Comparison of ENCODE assay signal across 23 mouse cellular contexts in the genomic region with DNA sequence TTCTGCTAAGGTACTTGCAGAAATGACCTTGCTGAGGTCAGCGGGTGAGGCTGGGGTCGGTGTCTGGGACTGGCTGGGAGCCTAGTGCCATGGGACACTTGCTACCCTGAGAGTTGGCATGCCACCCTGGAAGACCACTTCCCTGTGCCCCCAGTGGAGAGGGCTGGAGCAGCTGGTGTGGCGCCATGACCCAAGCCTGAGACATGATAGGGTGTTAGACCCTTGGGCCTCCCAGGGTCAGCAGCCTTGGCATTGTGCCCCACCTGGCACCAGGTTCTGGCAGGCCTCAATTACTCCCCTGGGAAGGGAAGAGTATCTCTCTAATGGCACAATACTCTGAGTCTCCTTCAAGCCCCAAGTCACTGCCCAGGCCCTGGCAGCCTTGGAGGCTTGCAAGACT. TPM values are rescaled to one million over a fixed set of nuclear protein-coding genes. Genes with fewer than 3 reads are reported as not detected.
DNase-seq lines count a peak whose midpoint lies in the region; ATAC-seq lines count a peak whose summit lies in the region.
"Had no signal": no experiment of that assay in that cellular context is flagged by ENCODE, and none has a peak within 500 bp of the region (broad histone marks: within the 10 kb centered on the region; RNA-seq: fewer than 3 reads in every experiment).

No protein-coding gene starts in this region.

- H3K27me3 ChIP-seq in embryonic facial prominence, embryonic 14.5 days (replicated peaks; ENCODE audit: control insufficient read depth, insufficient read depth, low read length) = no peaks in the 10 kb centered on the region
- H3K27me3 ChIP-seq in heart, embryonic 11.5 days (ENCODE audit: control insufficient read depth, insufficient read depth, low read length) = no peaks in the 10 kb centered on the region
- H3K27me3 ChIP-seq in intestine, embryonic 15.5 days (replicated peaks) = no peaks in the 10 kb centered on the region
- H3K27me3 ChIP-seq: embryonic facial prominence, embryonic 15.5 days; liver, embryonic 13.5 days; lung, embryonic 15.5 days; midbrain, embryonic 13.5 days; neural tube, embryonic 15.5 days had no signal

- H3K4me3 ChIP-seq in embryonic facial prominence, embryonic 14.5 days (ENCODE audit: low read depth, low read length) = no peak overlapping the region
- no peak overlapping the region for H3K4me3 ChIP-seq in heart, embryonic 11.5 days (ENCODE audit: low read depth, low read length)
- no peak overlapping the region for H3K4me3 ChIP-seq in intestine, embryonic 15.5 days (replicated peaks)
- H3K4me3 ChIP-seq: embryonic facial prominence, embryonic 15.5 days; liver, embryonic 13.5 days; lung, embryonic 15.5 days; midbrain, embryonic 13.5 days; neural tube, embryonic 15.5 days had no signal

- H3K4me1 ChIP-seq in embryonic facial prominence, embryonic 14.5 days (ENCODE audit: control insufficient read depth, insufficient read depth, low read length) = peaks cover 11% of the 10 kb centered on the region; the same call in 1 of the 2 replicates
- peaks cover 60% of the 10 kb centered on the region for H3K4me1 ChIP-seq in heart, embryonic 11.5 days (ENCODE audit: control insufficient read depth, insufficient read depth, low read length)
- H3K4me1 ChIP-seq in intestine, embryonic 15.5 days (replicated peaks) = no peaks in the 10 kb centered on the region
- H3K4me1 ChIP-seq: liver, embryonic 13.5 days had no signal

- no peak overlapping the region for H3K4me2 ChIP-seq in embryonic facial prominence, embryonic 14.5 days (ENCODE audit: low read depth, low read length)
- no peak overlapping the region; the same call in 1 of the 2 replicates for H3K4me2 ChIP-seq in heart, embryonic 11.5 days
- no peak overlapping the region for H3K4me2 ChIP-seq in intestine, embryonic 15.5 days (replicated peaks)
- H3K4me2 ChIP-seq: embryonic facial prominence, embryonic 15.5 days; liver, embryonic 13.5 days; lung, embryonic 15.5 days; midbrain, embryonic 13.5 days; neural tube, embryonic 15.5 days had no signal

- intact Hi-C loops in heart, postnatal 14 days (cut with DNase I) = no loop called here

- WGBS in embryonic facial prominence, embryonic 14.5 days = 92% methylated on average over 3 of the region's 3 CpGs
- 89% methylated on average over 3 of the region's 3 CpGs for WGBS in heart, embryonic 11.5 days (ENCODE audit: insufficient replicate concordance)
- WGBS in intestine, embryonic 15.5 days = 95% methylated on average over 3 of the region's 3 CpGs

- H3K27ac ChIP-seq in embryonic facial prominence, embryonic 14.5 days (replicated peaks; ENCODE audit: low read depth, low read length) = peak overlapping the region; percentile 65
- peak overlapping the region; percentile 91 for H3K27ac ChIP-seq in heart, embryonic 11.5 days (ENCODE audit: low read depth, low read length)
- no peak overlapping the region for H3K27ac ChIP-seq in intestine, embryonic 15.5 days
- H3K27ac ChIP-seq: hindbrain, postnatal 0 days; liver, embryonic 13.5 days; lung, embryonic 15.5 days; macrophage; midbrain, embryonic 13.5 days; neural tube, embryonic 15.5 days had no signal

- ATAC-seq in embryonic facial prominence, embryonic 14.5 days (ENCODE audit: low read depth) = no peak
- ATAC-seq in heart, embryonic 11.5 days (replicated peaks; ENCODE audit: insufficient number of reproducible peaks, low FRiP score, low TSS enrichment) = no peak
- ATAC-seq in intestine, embryonic 15.5 days = no peak
- ATAC-seq in erythroid progenitor cell, adult 5-6 weeks (replicated peaks; ENCODE audit: low FRiP score, poor library complexity, severe bottlenecking) = no peak
- ATAC-seq: hindbrain, postnatal 0 days; midbrain, embryonic 13.5 days had no signal

- no peaks in the 10 kb centered on the region for H3K36me3 ChIP-seq in embryonic facial prominence, embryonic 14.5 days (ENCODE audit: control insufficient read depth, insufficient read depth, low read length)
- no peaks in the 10 kb centered on the region for H3K36me3 ChIP-seq in heart, embryonic 11.5 days (ENCODE audit: control insufficient read depth, insufficient read depth, low read length)
- no peaks in the 10 kb centered on the region for H3K36me3 ChIP-seq in intestine, embryonic 15.5 days
- H3K36me3 ChIP-seq: embryonic facial prominence, embryonic 15.5 days; liver, embryonic 13.5 days; lung, embryonic 15.5 days; midbrain, embryonic 13.5 days; neural tube, embryonic 15.5 days had no signal

- H3K9ac ChIP-seq in embryonic facial prominence, embryonic 14.5 days (ENCODE audit: low read depth, low read length) = no peak overlapping the region
- no peak overlapping the region; the same call in 1 of the 2 replicates for H3K9ac ChIP-seq in heart, embryonic 11.5 days (ENCODE audit: low read depth, low read length)
- H3K9ac ChIP-seq in intestine, embryonic 15.5 days = no peak overlapping the region
- H3K9ac ChIP-seq: embryonic facial prominence, embryonic 15.5 days; liver, embryonic 13.5 days; lung, embryonic 15.5 days; midbrain, embryonic 13.5 days; neural tube, embryonic 15.5 days had no signal

- H3K9me3 ChIP-seq in embryonic facial prominence, embryonic 14.5 days (ENCODE audit: control insufficient read depth, low read length) = no peaks in the 10 kb centered on the region
- no peaks in the 10 kb centered on the region for H3K9me3 ChIP-seq in heart, embryonic 11.5 days (replicated peaks; ENCODE audit: control insufficient read depth, low read length)
- H3K9me3 ChIP-seq in intestine, embryonic 15.5 days = no peaks in the 10 kb centered on the region
- H3K9me3 ChIP-seq: embryonic facial prominence, embryonic 15.5 days; liver, embryonic 13.5 days; lung, embryonic 15.5 days; midbrain, embryonic 13.5 days; neural tube, embryonic 15.5 days had no signal

- peak; percentile 56 for DNase-seq in adrenal gland, postnatal 14 days
- DNase-seq in adrenal gland, adult 18-20 months (ENCODE audit: low spot score in 2 of 2) = no peak
- DNase-seq in embryonic facial prominence, embryonic 14.5 days (ENCODE audit: low spot score) = no peak
- peak; percentile 59 to 78 for DNase-seq in heart, postnatal 14 days
- DNase-seq in testis, postnatal 14 days (ENCODE audit: low spot score) = no peak
- DNase-seq: cerebellum, adult 8-10 months; kidney, adult 2 months; liver, embryonic 13.5 days; right cerebral cortex, postnatal 4 days had no signal

RNA-seq across cellular contexts. Expression of gene Apol6, which starts 23.5 kb away (rescaled TPM):
- 24.3 and 26.2 TPM in 2 replicates for total RNA-seq in adrenal gland, postnatal 14 days (2021)
- 10 to 100 TPM; 11.1 to 65.3 TPM for total RNA-seq in adrenal gland, adult 18-20 months (2021)
- polyA plus RNA-seq in embryonic facial prominence, embryonic 14.5 days (2014; fragmentation: Nextera tagmentation; extraction: Ambion mirVana) = 0.21 TPM in 2 replicates
- 0.16 and 0.52 TPM in 2 replicates for polyA plus RNA-seq in heart, embryonic 11.5 days (2014; fragmentation: Nextera tagmentation; extraction: Ambion mirVana)
- total RNA-seq in heart, postnatal 14 days (2021) = 1 to 10 TPM in 1 of 2 experiments, under 1 TPM in 1; 0.66 to 2.5 TPM
- polyA plus RNA-seq in intestine, embryonic 15.5 days (2015; fragmentation: Nextera tagmentation; extraction: Ambion mirVana) = 0.63 and 0.69 TPM in 2 replicates
- total RNA-seq in erythroid progenitor cell, adult 5-6 weeks (2015; ENCODE audit: low replicate concordance) = not detected in 2 replicates
- not detected in 2 replicates for total RNA-seq in erythroid progenitor cell, adult 5-6 weeks (2017; ENCODE audit: low replicate concordance)
- total RNA-seq: hematopoietic stem cell, adult 5-6 weeks; layer of hippocampus, postnatal 25 days; MEL had no signal
- polyA plus RNA-seq: forebrain, embryonic 11.5 days; hindbrain, postnatal 0 days; limb, embryonic 11.5 days; lung, embryonic 15.5 days; macrophage; midbrain, embryonic 13.5 days; neural tube, embryonic 15.5 days had no signal

RNA-seq across cellular contexts. Expression of gene Mb, which starts 29.4 kb away (rescaled TPM):
- total RNA-seq in adrenal gland, postnatal 14 days (2021) = 5.9 and 6.8 TPM in 2 replicates
- 1 to 10 TPM; 4.7 to 7.8 TPM for total RNA-seq in adrenal gland, adult 18-20 months (2021)
- 12.9 and 13.9 TPM in 2 replicates for polyA plus RNA-seq in embryonic facial prominence, embryonic 14.5 days (2014; fragmentation: Nextera tagmentation; extraction: Ambion mirVana)
- 138 and 139 TPM in 2 replicates for polyA plus RNA-seq in heart, embryonic 11.5 days (2014; fragmentation: Nextera tagmentation; extraction: Ambion mirVana)
- total RNA-seq in heart, postnatal 14 days (2021) = over 10,000 TPM; 12,884 to 13,789 TPM
- polyA plus RNA-seq in intestine, embryonic 15.5 days (2015; fragmentation: Nextera tagmentation; extraction: Ambion mirVana) = 0.24 and 0.44 TPM in 2 replicates
- total RNA-seq in erythroid progenitor cell, adult 5-6 weeks (2015; ENCODE audit: low replicate concordance) = not detected in 2 replicates
- not detected in 2 replicates for total RNA-seq in erythroid progenitor cell, adult 5-6 weeks (2017; ENCODE audit: low replicate concordance)
- total RNA-seq: hematopoietic stem cell, adult 5-6 weeks; hindbrain, postnatal 0 days; MEL had no signal
- polyA plus RNA-seq: forebrain, embryonic 11.5 days; macrophage; midbrain, embryonic 13.5 days had no signal

Comparison
In these comparisons a context has a peak if more than half of its experiments do, and no peak if none do; other contexts are left out.
1. DNase-seq: peak in adrenal gland, postnatal 14 days (single experiment) and heart, postnatal 14 days (2 of 2); none in adrenal gland, adult 18-20 months (0 of 2), embryonic facial prominence, embryonic 14.5 days (single experiment) and testis, postnatal 14 days (single experiment).
2. RNA of gene Mb, which starts 29.4 kb away (total RNA-seq): 12,884 to 13,789 TPM in heart, postnatal 14 days; 4.7 to 7.8 TPM in adrenal gland, adult 18-20 months, 5.9 to 6.8 TPM in adrenal gland, postnatal 14 days and not detected in erythroid progenitor cell, adult 5-6 weeks; every median in the first group is over 1,000 times any median in the second.